Mouse (Mus musculus) lung, embryonic 14.5 days (tissue): ENCODE measurements around the gene Dclk1. TPM values are rescaled to one million over a fixed set of nuclear protein-coding genes. Genes with fewer than 3 reads are reported as not detected.
A peak's percentile ranks its signal among the peaks of the same experiment; 100 is the strongest.

Experiments used
- ATAC-seq: fragments of 200-750 bp; cut with Nextera tagmentation; 2 replicates; pipeline ENCODE4 v1.8.0; 2017; ENCODE audit warnings: mild to moderate bottlenecking, moderate TSS enrichment, moderate library complexity; ENCODE audit not compliant: insufficient read depth
- DNase-seq: peaks from one replicate; pipeline ENCODE4 v3.0.0-alpha.2; 2015
- H3K27ac ChIP-seq: fragments of 300-500 bp; sonication (generic); 2 replicates; pipeline ENCODE4 v1.5.1; 2014; ENCODE audit warnings: low read depth, mild to moderate bottlenecking, moderate library complexity
- H3K27me3 ChIP-seq: fragments of 300-500 bp; sonication (generic); 2 replicates; pipeline ENCODE4 v1.6.1; 2014; ENCODE audit warnings: low read length, control low read depth; ENCODE audit not compliant: insufficient read depth
- H3K36me3 ChIP-seq: fragments of 300-500 bp; sonication (generic); 2 replicates; pipeline ENCODE4 v1.6.1; 2014; ENCODE audit warnings: control low read depth; ENCODE audit not compliant: insufficient read depth
- H3K4me1 ChIP-seq: fragments of 300-500 bp; sonication (generic); 2 replicates; pipeline ENCODE4 v1.6.1; 2014; ENCODE audit warnings: antibody characterized with exemption, control low read depth; ENCODE audit not compliant: insufficient read depth
- H3K4me2 ChIP-seq: fragments of 300-500 bp; sonication (generic); 2 replicates; pipeline ENCODE4 v1.6.1; 2014; ENCODE audit warnings: mild to moderate bottlenecking
- H3K4me3 ChIP-seq: fragments of 300-500 bp; sonication (generic); 2 replicates; pipeline ENCODE4 v1.5.1; 2014; ENCODE audit warnings: low read depth, low read length
- H3K9ac ChIP-seq: fragments of 300-500 bp; sonication (generic); 2 replicates; pipeline ENCODE4 v1.6.1; 2014
- H3K9me3 ChIP-seq: fragments of 300-500 bp; sonication (generic); 2 replicates; pipeline ENCODE4 v1.6.1; 2016; ENCODE audit warnings: low read depth, low read length, control low read depth
- CTCF ChIP-seq: IDR thresholded peaks from 2 replicates; pipeline ENCODE4 v1.5.1; 2016; ENCODE audit warnings: antibody characterized with exemption, low read depth
- WGBS: fragments of 180-500 bp; shearing (Covaris S2); extraction: QIAGEN DNeasy Blood & Tissue Kit; methylation state at CpG from one replicate; pipeline ENCODE4 v1.1.7; 2014; 5-methylcytosine and 5-hydroxymethylcytosine counted together
- polyA plus RNA-seq: library from polyadenylated mRNA; unstranded; fragments of >200 nt; fragmentation: Nextera tagmentation; extraction: Ambion mirVana; gene quantifications from 2 replicates; pipeline ENCODE4 v1.2.1, GENCODE M21; 2014

The Dclk1 gene
- polyA plus RNA-seq, 1 experiment from 2014 or later = 11.3 TPM

DNA sequence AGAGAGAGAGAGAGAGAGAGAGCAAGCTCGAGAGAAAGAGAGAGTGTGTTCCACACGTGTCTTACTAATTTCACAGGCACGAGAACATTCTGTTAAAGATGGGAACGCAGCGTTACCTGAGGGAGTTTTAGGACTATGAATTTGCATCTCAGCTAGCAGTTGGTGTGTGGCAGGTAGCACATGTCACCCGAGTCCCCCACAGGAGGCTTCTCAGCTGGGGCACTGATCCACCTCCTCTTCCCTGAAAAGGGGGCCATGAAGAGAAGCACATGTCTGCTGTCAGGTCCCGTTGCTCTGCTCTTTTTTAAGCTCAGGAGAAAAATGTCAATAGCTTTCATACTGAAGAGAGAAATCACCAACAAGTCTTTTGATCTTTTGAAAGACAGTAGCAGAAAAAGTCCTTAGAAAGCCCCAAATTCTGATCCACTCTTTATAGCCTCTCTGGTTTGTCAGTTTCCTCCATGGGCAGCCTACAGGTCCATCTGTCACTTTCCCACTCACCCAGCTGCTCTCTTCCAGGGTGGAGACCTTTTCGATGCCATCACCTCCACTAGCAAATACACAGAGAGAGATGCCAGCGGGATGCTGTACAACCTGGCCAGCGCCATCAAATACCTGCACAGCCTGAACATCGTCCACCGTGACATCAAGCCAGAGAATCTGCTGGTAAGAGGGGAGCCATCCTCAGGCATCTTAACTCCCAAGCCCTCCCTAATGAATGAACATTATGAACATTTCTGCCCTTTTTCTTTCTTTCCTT is 247.2 kb downstream of the Dclk1 start:
- TF ChIP-seq CTCF = no peak

DNA sequence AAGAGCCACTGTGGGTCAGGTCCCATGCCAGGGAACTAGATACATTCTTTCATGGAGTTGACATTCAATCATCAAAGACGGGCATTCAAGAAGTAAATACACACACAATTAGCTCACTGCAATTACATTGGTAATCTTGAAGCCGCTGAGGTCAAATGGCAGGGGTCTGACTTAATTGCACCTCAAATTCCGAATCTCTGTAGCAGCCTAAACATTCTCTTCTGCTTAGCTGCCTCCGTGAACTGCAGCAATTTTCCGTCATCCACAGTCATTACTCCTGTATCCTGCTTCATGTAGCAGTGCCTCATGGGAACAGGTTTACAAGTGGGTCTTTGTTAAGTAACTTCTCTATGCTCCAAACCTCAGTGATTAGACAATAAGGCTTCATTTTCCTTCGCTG is 249.9 kb downstream of the Dclk1 start:
- Histone ChIP-seq H3K36me3 (no peaks in the 10 kb centered on the region), H3K4me3 (no peak overlapping the region), H3K4me2 (no peak overlapping the region), H3K27ac (no peak overlapping the region), H3K9me3 (no peaks in the 10 kb centered on the region), H3K27me3 (no peaks in the 10 kb centered on the region), H3K9ac (no peak overlapping the region), H3K4me1 (no peaks in the 10 kb centered on the region)
- 50% methylated on average over 6 of the region's 6 CpGs for WGBS
- DNase-seq (no peak), ATAC-seq (no peak)
- TF ChIP-seq CTCF = no peak

More for the DNA sequence above, 247.2 kb downstream of the Dclk1 start:
- Histone ChIP-seq H3K4me1 (no peaks in the 10 kb centered on the region), H3K27me3 (no peaks in the 10 kb centered on the region), H3K9me3 (no peaks in the 10 kb centered on the region), H3K9ac (no peak overlapping the region), H3K27ac (no peak overlapping the region), H3K4me3 (no peak overlapping the region), H3K36me3 (no peaks in the 10 kb centered on the region), H3K4me2 (no peak overlapping the region)
- ATAC-seq (no peak), DNase-seq (no peak)
- 67% methylated on average over 12 of the region's 12 CpGs for WGBS

DNA sequence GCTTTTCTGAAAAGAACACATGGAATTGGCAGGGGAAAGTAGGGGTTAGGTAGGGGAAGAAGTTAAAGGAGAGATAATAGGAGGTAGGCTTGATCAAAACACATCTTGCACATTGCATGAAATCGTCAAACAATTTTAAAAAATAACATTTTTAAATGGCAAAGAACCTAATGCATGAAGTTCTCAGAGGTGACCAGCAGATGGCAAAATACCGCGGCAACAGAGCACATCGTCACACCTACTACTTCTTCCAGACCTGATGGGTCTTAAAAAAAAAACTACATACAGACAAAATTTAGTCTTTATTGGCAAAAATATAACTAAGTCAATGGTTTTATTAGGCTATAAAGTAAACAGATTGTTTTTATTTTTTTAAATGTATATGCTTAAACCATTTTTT is 252.2 kb downstream of the Dclk1 start:
- Histone ChIP-seq H3K27me3 (no peaks in the 10 kb centered on the region), H3K4me2 (no peak overlapping the region), H3K36me3 (no peaks in the 10 kb centered on the region), H3K27ac (no peak overlapping the region), H3K4me3 (no peak overlapping the region), H3K9ac (no peak overlapping the region), H3K4me1 (no peaks in the 10 kb centered on the region), H3K9me3 (no peaks in the 10 kb centered on the region)
- no peak for ATAC-seq
- TF ChIP-seq CTCF = peak; percentile 54
- 40% methylated on average over 4 of the region's 4 CpGs for WGBS
- DNase-seq = peak; percentile 28

DNA sequence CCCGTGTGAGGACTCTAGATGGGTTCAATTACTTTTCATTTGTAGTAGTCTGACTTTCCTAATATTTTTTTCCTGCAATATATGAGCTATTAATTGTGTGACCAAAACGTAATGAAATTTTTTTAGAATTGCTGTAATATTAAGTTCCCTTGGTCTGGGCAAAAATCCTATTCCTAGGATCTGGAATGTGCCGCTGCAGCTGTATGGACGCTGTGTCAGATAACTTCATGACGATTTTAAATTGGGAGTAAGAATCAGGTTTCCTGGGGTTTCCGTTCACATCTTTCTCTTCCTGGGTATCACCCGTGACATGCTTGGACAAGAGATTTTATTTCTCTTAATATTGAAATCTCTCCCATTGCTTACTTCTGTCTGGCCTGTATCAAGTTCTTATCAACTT is 253.1 kb downstream of the Dclk1 start:
- DNase-seq = no peak
- no peak overlapping the region for H3K4me2 ChIP-seq
- H3K36me3 ChIP-seq = no peaks in the 10 kb centered on the region
- WGBS = 69% methylated on average over 7 of the region's 7 CpGs
- H3K4me1 ChIP-seq = no peaks in the 10 kb centered on the region
- H3K9ac ChIP-seq = no peak overlapping the region
- H3K27me3 ChIP-seq = no peaks in the 10 kb centered on the region
- no peak overlapping the region for H3K4me3 ChIP-seq
- no peak for TF ChIP-seq CTCF
- H3K27ac ChIP-seq = no peak overlapping the region
- ATAC-seq = no peak
- no peaks in the 10 kb centered on the region for H3K9me3 ChIP-seq

DNA sequence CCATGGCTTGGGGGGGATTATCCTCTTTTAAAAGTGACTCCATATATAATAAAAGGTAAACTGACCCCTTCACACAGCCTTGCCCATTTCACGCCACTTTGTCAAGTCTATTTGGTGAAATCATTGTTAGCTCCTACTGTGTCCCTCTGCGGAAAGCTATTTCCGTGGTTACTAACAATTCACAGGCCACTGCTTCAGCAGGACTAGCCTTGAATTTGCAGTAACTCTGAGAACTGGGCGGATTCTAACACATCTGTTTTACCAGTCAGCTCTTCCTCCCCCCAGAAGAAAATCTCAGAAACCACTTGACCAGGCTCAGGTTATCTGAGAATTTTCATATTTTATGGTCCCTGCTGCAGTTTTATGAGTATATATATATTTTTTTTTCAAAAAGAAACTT is 253.7 kb downstream of the Dclk1 start:
- no peak overlapping the region for H3K27ac ChIP-seq
- DNase-seq = no peak
- no peak for ATAC-seq

DNA sequence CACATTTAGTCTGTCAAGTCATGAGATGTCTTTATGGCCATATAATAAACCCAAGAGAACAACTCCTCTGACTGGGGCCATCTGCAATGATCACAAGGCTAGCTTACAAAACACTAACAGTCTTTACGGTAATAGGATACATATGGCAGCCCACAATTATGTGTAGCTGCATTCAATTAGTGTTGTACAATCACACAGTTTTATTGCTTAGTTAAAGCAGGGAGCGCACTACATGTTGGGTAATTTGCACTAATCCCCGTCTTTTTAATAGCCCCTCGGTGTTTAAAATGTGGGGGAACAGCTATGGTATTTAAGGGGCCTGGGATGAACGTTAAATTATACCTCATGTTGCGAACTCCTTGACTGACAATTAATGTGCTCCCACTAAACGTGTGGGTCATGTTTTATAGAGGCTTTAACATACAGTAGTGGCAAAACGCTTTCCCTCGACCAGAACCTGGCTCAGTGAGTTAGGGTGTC is 254.3 kb downstream of the Dclk1 start:
- DNase-seq (no peak), ATAC-seq (no peak)
- H3K4me1 ChIP-seq = no peaks in the 10 kb centered on the region
- H3K36me3 ChIP-seq = no peaks in the 10 kb centered on the region
- H3K9me3 ChIP-seq = no peaks in the 10 kb centered on the region
- H3K9ac ChIP-seq = no peak overlapping the region
- TF ChIP-seq CTCF = no peak
- no peak overlapping the region for H3K4me3 ChIP-seq
- H3K4me2 ChIP-seq = no peak overlapping the region
- 83% methylated on average over 9 of the region's 9 CpGs for WGBS
- H3K27me3 ChIP-seq = no peaks in the 10 kb centered on the region
- H3K27ac ChIP-seq = no peak overlapping the region

More for the DNA sequence above, 253.7 kb downstream of the Dclk1 start:
- Histone ChIP-seq H3K27me3 (no peaks in the 10 kb centered on the region), H3K4me3 (no peak overlapping the region), H3K4me2 (no peak overlapping the region), H3K9ac (no peak overlapping the region), H3K36me3 (no peaks in the 10 kb centered on the region), H3K9me3 (no peaks in the 10 kb centered on the region), H3K4me1 (no peaks in the 10 kb centered on the region)
- no peak for TF ChIP-seq CTCF
- WGBS = 73% methylated on average over 4 of the region's 4 CpGs

DNA sequence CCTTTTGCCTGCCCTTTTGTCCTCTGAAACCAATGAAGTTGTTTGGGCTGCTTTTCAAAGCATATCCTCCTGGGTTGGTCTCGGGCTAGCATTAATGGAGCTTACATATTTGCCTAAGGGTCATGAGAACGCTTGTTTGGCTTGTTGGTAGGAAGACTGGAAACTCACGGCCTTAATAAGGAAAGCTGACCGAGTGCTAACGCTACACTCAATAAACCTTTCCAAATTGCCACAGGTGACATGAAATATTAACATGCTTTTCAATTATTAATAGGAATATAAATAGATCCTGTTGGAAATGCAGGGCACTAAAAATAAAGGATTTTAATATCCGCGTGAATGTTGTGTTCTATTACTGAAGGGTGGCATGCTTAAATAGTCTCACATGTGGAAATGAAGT is 257.1 kb downstream of the Dclk1 start:
- H3K4me3 ChIP-seq = no peak overlapping the region
- H3K36me3 ChIP-seq = no peaks in the 10 kb centered on the region
- TF ChIP-seq CTCF = no peak
- no peak for ATAC-seq
- no peak for DNase-seq
- no peaks in the 10 kb centered on the region for H3K27me3 ChIP-seq
- no peaks in the 10 kb centered on the region for H3K4me1 ChIP-seq
- H3K9me3 ChIP-seq = no peaks in the 10 kb centered on the region
- WGBS = 85% methylated on average over 7 of the region's 7 CpGs
- H3K4me2 ChIP-seq = no peak overlapping the region
- H3K27ac ChIP-seq = no peak overlapping the region
- H3K9ac ChIP-seq = no peak overlapping the region

DNA sequence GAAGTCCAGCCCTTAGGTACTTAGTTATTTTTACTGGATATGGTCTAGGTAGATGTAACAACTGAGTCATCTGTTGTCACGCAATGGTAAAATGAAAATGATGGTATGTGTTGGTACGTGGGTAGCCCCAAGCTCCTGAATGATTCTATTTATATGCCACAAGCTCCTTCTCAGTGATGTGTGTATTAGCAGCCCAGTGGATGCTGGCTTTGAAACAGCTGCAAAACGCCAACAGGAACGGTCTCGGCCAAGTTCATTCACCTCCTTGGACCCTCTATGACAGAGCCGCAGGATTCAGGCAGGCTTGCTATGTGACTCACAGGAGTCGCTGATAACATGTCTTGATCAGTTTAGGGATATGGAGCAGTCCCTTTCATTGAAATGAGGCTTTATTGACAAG is 268.0 kb downstream of the Dclk1 start:
- H3K27me3 ChIP-seq = no peaks in the 10 kb centered on the region
- H3K9me3 ChIP-seq = no peaks in the 10 kb centered on the region
- TF ChIP-seq CTCF = no peak
- DNase-seq = no peak
- H3K4me3 ChIP-seq = no peak overlapping the region
- H3K36me3 ChIP-seq = no peaks in the 10 kb centered on the region
- 69% methylated on average over 7 of the region's 7 CpGs for WGBS
- no peak for ATAC-seq
- no peak overlapping the region for H3K9ac ChIP-seq
- H3K4me1 ChIP-seq = no peaks in the 10 kb centered on the region
- H3K27ac ChIP-seq = no peak overlapping the region
- no peak overlapping the region for H3K4me2 ChIP-seq
